Mouse (Mus musculus) gastrocnemius, postnatal 10 days (tissue): ENCODE results near the gene Meis1. TPM values are rescaled to one million over a fixed set of nuclear protein-coding genes. Genes with fewer than 3 reads are reported as not detected.

Experiments used
- DNase-seq: peaks from one replicate; pipeline ENCODE4 v3.0.0; 2021; ENCODE audit warnings: mixed read lengths
- total RNA-seq, 2 experiments: library from RNA; stranded (reverse); gene quantifications; 2 replicates each; pipeline ENCODE4 v1.2.3; 2021

Meis1 gene
- total RNA-seq, 2 experiments from 2014 or later = 6.0 to 7.1 TPM

- DNase-seq = peak; percentile 26
These were observed 4.2 kb downstream of the Meis1 start for GRCm38 (mm10) chr11:19014441-19015161.

GRCm38 (mm10) chr11:19014113-19014440 is 4.7 kb downstream of the Meis1 start:
- DNase-seq = no peak

DNA sequence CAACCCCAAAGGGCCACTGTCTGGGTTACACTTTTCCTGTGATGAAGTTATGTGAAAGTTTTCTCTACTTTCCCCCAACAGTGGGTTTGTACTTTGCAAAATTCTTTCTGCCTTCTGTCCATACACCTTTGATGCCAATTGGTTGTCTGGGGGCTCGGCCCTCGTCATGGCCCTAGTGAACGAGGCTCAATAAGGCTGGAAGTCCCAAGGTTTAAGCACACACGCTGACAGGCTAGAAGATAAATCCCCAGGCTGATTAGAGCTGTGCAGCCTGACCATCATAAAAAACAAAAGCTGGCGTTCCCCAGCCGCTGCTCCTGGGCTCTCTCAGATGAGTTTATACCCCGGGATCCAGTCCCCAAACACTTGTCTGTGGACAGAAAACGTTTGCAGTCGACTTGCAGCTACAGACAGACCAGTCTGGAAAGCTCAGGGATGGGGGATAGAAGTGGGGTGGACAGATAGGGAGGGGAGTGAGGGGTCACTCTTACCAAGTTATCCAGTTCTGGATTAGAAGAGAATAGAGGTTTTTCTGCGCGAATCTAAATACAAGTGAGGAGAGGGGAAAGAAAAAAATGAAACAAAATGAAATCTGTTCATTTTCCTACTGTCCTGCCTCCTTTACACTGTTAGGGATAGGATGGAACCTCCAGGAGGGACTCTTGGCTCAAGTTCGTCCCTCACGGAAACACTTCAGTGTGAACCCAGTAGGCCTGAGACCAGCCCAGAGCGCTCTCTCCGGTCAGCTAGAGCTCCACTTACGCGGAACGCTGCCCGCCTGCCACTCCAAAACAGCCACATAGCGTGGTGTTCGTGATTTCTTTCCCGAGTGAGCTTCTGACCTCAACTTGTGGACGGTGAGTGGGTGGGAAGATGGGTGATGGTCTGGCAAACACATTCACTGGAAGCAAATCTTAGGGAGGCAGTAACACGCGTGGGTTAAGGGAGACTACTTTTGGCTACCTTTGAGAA is 5.4 kb downstream of the Meis1 start:
- peak; percentile 23 for DNase-seq

DNA sequence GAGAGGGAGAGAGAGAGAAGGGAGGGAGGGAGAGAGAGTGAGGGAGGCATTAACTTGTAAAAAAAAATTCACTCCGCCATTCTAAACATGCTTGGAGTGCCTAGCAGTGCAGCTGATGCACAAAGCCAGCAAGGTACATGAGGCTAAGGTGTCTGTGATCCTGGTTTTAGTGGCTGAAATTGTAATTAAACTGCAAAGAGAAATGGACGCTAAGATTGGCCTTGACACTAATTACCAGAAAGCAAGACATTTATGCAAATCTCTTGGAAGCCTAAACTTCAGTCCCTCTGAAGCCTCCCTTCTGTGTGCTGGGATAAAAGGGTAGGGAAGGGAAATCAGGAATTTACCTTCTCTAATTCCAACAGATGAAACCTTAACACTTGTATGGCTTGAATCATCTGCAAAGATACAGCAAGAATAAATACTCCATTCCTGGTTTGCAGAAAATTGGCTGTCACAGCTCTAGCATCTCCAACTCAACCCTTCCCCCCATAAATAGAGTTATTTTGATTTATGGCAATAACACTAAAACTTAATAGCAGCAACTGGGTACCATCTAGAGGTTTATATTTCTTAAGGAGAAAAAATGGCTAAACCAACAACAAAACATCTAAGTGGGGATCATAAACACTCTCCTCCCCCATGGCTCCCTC is 6.2 kb downstream of the Meis1 start:
- DNase-seq = no peak

DNA sequence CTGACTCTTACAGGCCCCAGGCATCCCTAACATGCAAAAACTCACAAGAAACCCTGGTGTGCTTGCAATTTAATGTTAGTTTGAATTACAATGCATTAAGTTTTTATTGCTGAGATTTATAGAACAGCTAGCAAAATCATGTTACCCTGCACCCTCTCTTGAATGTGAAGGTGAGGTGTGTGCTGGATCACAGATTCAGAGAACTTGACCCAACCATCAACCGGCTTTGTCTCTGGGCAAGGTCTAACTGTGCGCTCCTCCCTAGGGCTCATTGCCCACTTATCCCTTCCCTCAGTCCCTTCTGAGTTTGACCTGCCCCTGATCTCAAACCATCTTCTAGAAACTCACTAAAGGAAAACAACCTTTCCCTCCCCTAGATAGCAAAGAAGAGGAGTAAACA is 6.8 kb downstream of the Meis1 start:
- DNase-seq = no peak

- no peak for DNase-seq
These were observed 7.5 kb downstream of the Meis1 start for GRCm38 (mm10) chr11:19011108-19011805.

- DNase-seq = no peak
These were observed 8.4 kb downstream of the Meis1 start for GRCm38 (mm10) chr11:19010396-19010811.

- no peak for DNase-seq
These were observed 9.0 kb downstream of the Meis1 start for GRCm38 (mm10) chr11:19009536-19010395.

DNA sequence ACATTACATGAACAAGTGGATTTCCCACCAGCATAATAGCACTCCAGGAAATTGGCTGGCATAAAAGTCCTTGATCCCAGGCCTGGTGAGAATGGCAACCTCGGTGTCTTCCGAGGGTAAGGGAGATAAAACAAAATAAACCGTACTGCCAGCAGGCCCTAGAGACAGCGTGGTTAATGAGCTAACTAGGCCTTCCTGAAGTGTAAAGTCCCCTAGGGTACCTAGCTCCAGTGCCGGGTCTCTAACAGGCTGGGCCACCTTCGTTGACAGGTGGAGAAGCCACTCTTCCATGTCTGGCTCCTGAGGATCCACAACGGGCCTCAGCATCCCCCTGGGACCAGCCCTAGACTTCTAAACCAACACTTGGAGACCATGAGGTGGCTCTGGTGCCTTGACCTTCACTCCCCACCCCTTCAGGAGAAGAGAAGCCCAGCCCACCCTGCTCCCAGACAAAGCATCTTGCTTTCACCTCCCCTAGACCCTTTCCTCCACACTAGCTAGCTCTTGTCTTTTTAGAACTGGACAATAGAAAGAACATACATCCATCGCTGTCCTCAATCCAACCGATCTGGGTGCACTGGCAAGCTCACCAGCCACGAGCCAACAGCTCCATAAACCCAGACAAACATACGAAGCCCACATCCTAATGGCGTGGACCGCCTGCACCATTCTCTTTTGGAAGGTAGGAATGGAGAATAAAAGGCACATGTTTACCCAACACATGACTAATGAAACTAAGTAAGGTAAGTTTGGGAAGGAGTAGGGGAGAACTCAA is 10.0 kb downstream of the Meis1 start:
- no peak for DNase-seq

GRCm38 (mm10) chr11:19007541-19008424 is 11.0 kb downstream of the Meis1 start:
- DNase-seq = no peak

GRCm38 (mm10) chr11:19007068-19007467 is 11.7 kb downstream of the Meis1 start:
- no peak for DNase-seq

DNA sequence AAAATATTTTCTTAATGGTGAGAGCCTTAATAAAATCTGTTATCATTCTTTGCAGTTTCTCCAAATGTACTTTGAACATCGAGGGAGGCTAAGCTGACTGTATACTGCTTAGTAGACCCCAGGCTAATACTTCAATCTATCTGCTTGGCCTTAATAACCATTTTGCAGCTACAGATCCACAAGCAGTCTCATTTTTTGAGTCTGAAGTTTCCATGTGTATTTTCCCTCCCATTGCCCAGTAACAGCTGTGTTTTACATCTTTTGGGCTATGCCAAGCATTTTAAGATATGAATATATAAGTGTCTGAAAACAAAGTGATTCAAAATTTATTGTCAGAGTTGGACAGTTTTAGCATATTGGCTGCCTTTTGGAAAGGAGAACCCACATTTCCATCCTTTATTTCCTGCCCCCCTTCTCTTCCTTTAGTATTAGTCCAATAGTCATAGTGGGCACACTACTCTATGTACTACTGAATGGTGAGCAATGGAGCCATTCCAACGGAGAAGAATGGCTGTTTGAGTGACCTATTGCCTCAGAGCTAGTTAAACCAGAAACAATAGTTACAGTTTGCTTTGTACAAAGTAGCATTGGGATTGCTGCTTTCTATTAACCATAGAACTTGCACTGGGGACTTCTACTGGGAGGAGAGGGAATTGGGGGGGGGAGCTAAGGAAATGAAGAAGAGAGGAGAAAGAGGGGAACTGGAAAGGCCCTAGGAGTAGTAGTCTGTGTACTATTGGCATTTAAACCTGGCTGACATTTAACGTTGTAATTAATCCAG is 12.7 kb downstream of the Meis1 start:
- DNase-seq = no peak

GRCm38 (mm10) chr11:19005007-19005912 is 13.5 kb downstream of the Meis1 start:
- no peak for DNase-seq

DNA sequence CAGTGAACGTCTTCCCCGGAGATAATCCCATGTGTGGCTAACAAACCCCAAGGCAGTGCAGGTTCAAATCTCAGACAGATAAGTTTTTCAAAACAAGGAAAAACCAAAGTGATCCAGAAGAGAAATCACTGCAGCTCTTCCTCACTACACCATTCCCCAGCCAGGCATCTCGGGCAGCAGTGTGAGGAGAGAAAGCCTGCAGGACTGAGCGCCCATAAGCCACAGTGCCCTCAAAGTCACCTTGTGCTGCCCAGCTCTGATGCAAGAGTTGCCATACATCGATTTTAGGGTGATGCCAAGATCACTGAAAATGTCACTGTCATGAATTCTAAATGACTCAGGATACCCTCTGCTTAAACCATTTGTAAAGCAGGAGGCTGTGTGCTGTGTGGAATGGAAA is 15.7 kb downstream of the Meis1 start:
- no peak for DNase-seq

- no peak for DNase-seq
These were observed 22.0 kb downstream of the Meis1 start for GRCm38 (mm10) chr11:18996767-18997166.

DNA sequence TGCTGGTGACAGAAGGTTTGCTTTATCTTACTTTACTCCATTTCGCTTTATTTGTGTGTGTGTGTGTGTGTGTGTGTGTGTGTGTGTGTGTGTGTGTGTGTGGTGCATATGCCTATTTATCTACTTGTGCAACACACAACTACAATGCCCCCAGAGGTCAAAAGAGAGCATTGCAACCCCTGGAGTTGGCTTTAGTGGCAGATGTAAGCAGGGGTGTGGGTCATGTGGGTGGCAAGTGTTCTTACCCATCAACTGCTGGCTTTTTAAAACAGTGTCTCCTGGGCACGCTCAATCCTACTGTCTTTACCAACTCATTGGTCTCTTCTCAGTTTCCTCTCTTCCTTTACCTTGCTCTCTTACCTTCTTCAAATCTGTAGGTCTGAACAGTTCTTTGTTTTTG is 22.5 kb downstream of the Meis1 start:
- no peak for DNase-seq

GRCm38 (mm10) chr11:18992796-18993195 is 26.0 kb downstream of the Meis1 start:
- no peak for DNase-seq
